Mouse (Mus musculus) heart, postnatal 0 days (tissue): ENCODE measurements around the gene Gm13539. TPM values are rescaled to one million over a fixed set of nuclear protein-coding genes. Genes with fewer than 3 reads are reported as not detected.
A peak's percentile ranks its signal among the peaks of the same experiment; 100 is the strongest.
"Not testable (repeated sequence)": the region's sequence is repeated elsewhere in the genome, so short reads cannot be mapped to it uniquely, and the experiment has no call there.

Source experiments
- ATAC-seq: fragments of 200-750 bp; cut with Nextera tagmentation; 2 replicates; pipeline ENCODE4 v1.8.0; 2017; ENCODE audit warnings: low read depth, moderate number of reproducible peaks, moderate library complexity; ENCODE audit not compliant: insufficient read depth
- DNase-seq: peaks from one replicate; pipeline ENCODE4 v3.0.0-alpha.2; 2016; ENCODE audit warnings: low spot score
- H3K27ac ChIP-seq: fragments of 300-500 bp; sonication (generic); 2 replicates; pipeline ENCODE4 v1.5.1; 2014; ENCODE audit warnings: low read depth, mild to moderate bottlenecking
- H3K27me3 ChIP-seq: fragments of 300-500 bp; sonication (generic); 2 replicates; pipeline ENCODE4 v1.6.1; 2014; ENCODE audit warnings: low read length, mixed read lengths; ENCODE audit not compliant: control insufficient read depth, insufficient read depth
- H3K36me3 ChIP-seq: fragments of 300-500 bp; sonication (generic); replicated peaks from 2 replicates; pipeline ENCODE4 v1.6.1; 2014; ENCODE audit warnings: low read length, mixed read lengths; ENCODE audit not compliant: control insufficient read depth, insufficient read depth
- H3K4me1 ChIP-seq: fragments of 300-500 bp; sonication (generic); 2 replicates; pipeline ENCODE4 v1.6.1; 2014; ENCODE audit warnings: antibody characterized with exemption; ENCODE audit not compliant: control insufficient read depth, insufficient read depth
- H3K4me2 ChIP-seq: fragments of 300-500 bp; sonication (generic); 2 replicates; pipeline ENCODE4 v1.6.1; 2014; ENCODE audit warnings: low read depth, mild to moderate bottlenecking, low read length, moderate library complexity
- H3K4me3 ChIP-seq: fragments of 300-500 bp; sonication (generic); 2 replicates; pipeline ENCODE4 v1.5.1; 2014; ENCODE audit warnings: low read depth, low read length
- H3K9ac ChIP-seq: fragments of 300-500 bp; sonication (generic); replicated peaks from 2 replicates; pipeline ENCODE4 v1.6.1; 2014; ENCODE audit warnings: low read depth, low read length, mixed read lengths
- H3K9me3 ChIP-seq: fragments of 300-500 bp; sonication (generic); replicated peaks from 2 replicates; pipeline ENCODE4 v1.6.1; 2016; ENCODE audit warnings: low read length; ENCODE audit not compliant: control insufficient read depth
- CTCF ChIP-seq: IDR thresholded peaks from 2 replicates; pipeline ENCODE4 v1.5.1; 2016; ENCODE audit warnings: antibody characterized with exemption, control low read depth, low read depth
- EP300 ChIP-seq: IDR thresholded peaks from 2 replicates; pipeline ENCODE4 v1.6.1; 2016; ENCODE audit warnings: antibody characterized with exemption, low read depth
- WGBS: fragments of 180-500 bp; shearing (Covaris S2); extraction: QIAGEN DNeasy Blood & Tissue Kit; methylation state at CpG from one replicate; pipeline ENCODE4 v1.1.7; 2014; 5-methylcytosine and 5-hydroxymethylcytosine counted together
- polyA plus RNA-seq: library from polyadenylated mRNA; unstranded; fragments of >200 nt; fragmentation: Nextera tagmentation; extraction: Ambion mirVana; gene quantifications from 2 replicates; pipeline ENCODE4 v1.2.1, GENCODE M21; 2015
- total RNA-seq: library from RNA; depleted of rRNA; stranded (reverse); fragments of >200 nt; gene quantifications from 2 replicates; pipeline ENCODE4 v1.2.3, GENCODE M21; 2014; ENCODE audit warnings: low replicate concordance

Gm13539 gene
- total and polyA plus RNA-seq, 2 experiments from 2014 or later = not detected

- Histone ChIP-seq H3K4me2 (no peak overlapping the region), H3K36me3 (no peaks in the 10 kb centered on the region), H3K27me3 (no peaks in the 10 kb centered on the region), H3K27ac (no peak overlapping the region), H3K4me1 (no peaks in the 10 kb centered on the region), H3K9ac (no peak overlapping the region), H3K4me3 (no peak overlapping the region), H3K9me3 (no peaks in the 10 kb centered on the region)
- TF ChIP-seq EP300 (no peak), CTCF (no peak)
- no peak for DNase-seq
- WGBS = 35% methylated on average over 5 of the region's 5 CpGs
- peak; percentile 68; the same call in 1 of the 2 replicates for ATAC-seq
Observed at GRCm38 (mm10) chr2:25798065-25798464, 16.0 kb downstream of the Gm13539 start.

DNA sequence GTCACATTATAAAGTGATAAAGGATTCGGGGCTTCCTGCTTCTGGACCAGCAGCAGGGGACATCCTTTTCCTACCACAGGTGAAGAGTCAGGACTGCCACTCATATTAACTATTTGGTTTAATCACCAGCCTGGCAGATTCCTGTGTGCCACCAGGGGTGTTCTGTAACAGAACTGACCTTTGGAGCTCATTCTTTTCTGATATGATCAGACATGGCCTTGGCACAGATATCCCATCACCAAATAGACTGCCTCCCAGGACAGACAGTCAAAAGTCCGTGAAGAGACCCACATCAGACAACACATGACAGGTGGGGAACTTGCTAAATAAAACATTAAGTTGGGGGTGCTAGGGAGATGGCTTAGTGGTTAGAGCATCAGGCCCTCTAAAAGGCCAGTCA lies 29.7 kb downstream of the Gm13539 start:
- TF ChIP-seq CTCF (no peak), EP300 (no peak)
- no peaks in the 10 kb centered on the region for H3K4me1 ChIP-seq
- WGBS = 66% methylated on average over 2 of the region's 2 CpGs
- no peak overlapping the region for H3K4me2 ChIP-seq
- no peak overlapping the region for H3K27ac ChIP-seq
- no peaks in the 10 kb centered on the region for H3K27me3 ChIP-seq
- DNase-seq (no peak), ATAC-seq (no peak)
- no peaks in the 10 kb centered on the region for H3K9me3 ChIP-seq
- no peaks in the 10 kb centered on the region for H3K36me3 ChIP-seq
- no peak overlapping the region for H3K4me3 ChIP-seq
- no peak overlapping the region for H3K9ac ChIP-seq

- Histone ChIP-seq H3K4me3 (no peak overlapping the region), H3K9me3 (no peaks in the 10 kb centered on the region), H3K27ac (no peak overlapping the region), H3K4me2 (no peak overlapping the region), H3K4me1 (no peaks in the 10 kb centered on the region), H3K9ac (no peak overlapping the region), H3K36me3 (no peaks in the 10 kb centered on the region), H3K27me3 (no peaks in the 10 kb centered on the region)
- WGBS = 82% methylated on average over 5 of the region's 5 CpGs
- TF ChIP-seq CTCF = no peak
- TF ChIP-seq EP300 = no peak
- DNase-seq (no peak), ATAC-seq (no peak)
Observed at GRCm38 (mm10) chr2:25813364-25813763, 31.3 kb downstream of the Gm13539 start.

- not testable (repeated sequence) for ATAC-seq, H3K4me2 ChIP-seq, H3K27ac ChIP-seq, H3K9me3 ChIP-seq, DNase-seq, H3K9ac ChIP-seq, H3K27me3 ChIP-seq, H3K4me1 ChIP-seq, H3K36me3 ChIP-seq, H3K4me3 ChIP-seq
- WGBS = 57% methylated on average over 1 of the region's 1 CpGs
Observed at GRCm38 (mm10) chr2:25815748-25816147, 33.7 kb downstream of the Gm13539 start, which contains the start of gene Glt6d1. Gene Glt6d1 (minus strand): TSS chr2:25815848.

GRCm38 (mm10) chr2:25822806-25823205 lies 40.7 kb downstream of the Gm13539 start, which contains the start of gene Lcn9:
Gene Lcn9 (plus strand): TSS chr2:25823153.
- Histone ChIP-seq H3K27me3 (no peaks in the 10 kb centered on the region), H3K4me2 (no peak within 1 kb of the TSS), H3K9me3 (no peaks in the 10 kb centered on the region; the same call in 1 of the 2 replicates), H3K9ac (no peak within 1 kb of the TSS), H3K4me3 (no peak within 1 kb of the TSS), H3K27ac (no peak within 1 kb of the TSS), H3K4me1 (no peaks in the 10 kb centered on the region), H3K36me3 (no peaks in the 10 kb centered on the region)
- no peak for ATAC-seq
- WGBS = 40% methylated on average over 1 of the region's 1 CpGs
- no peak for DNase-seq
- TF ChIP-seq EP300 (no peak), CTCF (no peak)

GRCm38 (mm10) chr2:25824751-25825150 lies 42.7 kb downstream of the Gm13539 start:
- no peaks in the 10 kb centered on the region for H3K36me3 ChIP-seq
- no peak overlapping the region for H3K4me2 ChIP-seq
- no peak overlapping the region for H3K9ac ChIP-seq
- H3K4me1 ChIP-seq = no peaks in the 10 kb centered on the region
- H3K27ac ChIP-seq = no peak overlapping the region
- H3K4me3 ChIP-seq = no peak overlapping the region
- 76% methylated on average over 3 of the region's 3 CpGs for WGBS
- no peaks in the 10 kb centered on the region for H3K27me3 ChIP-seq
- no peak for ATAC-seq
- no peak for DNase-seq
- no peaks in the 10 kb centered on the region; the same call in 1 of the 2 replicates for H3K9me3 ChIP-seq
- TF ChIP-seq EP300 (no peak), CTCF (no peak)
